In genomic region chr11:115844240-115844639, GRCm38 (mm10) we compare ENCODE assay signal across 15 mouse cellular contexts. TPM values are rescaled to one million over a fixed set of nuclear protein-coding genes. Genes with fewer than 3 reads are reported as not detected.
DNase-seq lines count a peak whose midpoint lies in the region; ATAC-seq lines count a peak whose summit lies in the region.
"Had no signal": no experiment of that assay in that cellular context is flagged by ENCODE, and none has a peak within 500 bp of the region (broad histone marks: within the 10 kb centered on the region; RNA-seq: fewer than 3 reads in every experiment).

No protein-coding gene starts in this region.

- H3K27ac ChIP-seq in liver, embryonic 12.5 days: peak overlapping the region; percentile 36; the same call in 1 of the 2 replicates
- peak overlapping the region; percentile 43 for H3K27ac ChIP-seq in intestine, embryonic 14.5 days (ENCODE audit: low read depth)
- H3K27ac ChIP-seq in kidney, embryonic 15.5 days: peak overlapping the region; percentile 93
- H3K27ac ChIP-seq in stomach, embryonic 14.5 days (ENCODE audit: low read length): peak overlapping the region; percentile 88
- H3K27ac ChIP-seq: embryonic facial prominence, embryonic 12.5 days; forebrain, embryonic 12.5 days; gastrocnemius, adult 2 months; hindbrain, postnatal 0 days; limb, embryonic 13.5 days; neural tube, embryonic 15.5 days had no signal

- no peak overlapping the region for H3K4me2 ChIP-seq in liver, embryonic 12.5 days
- H3K4me2 ChIP-seq in intestine, embryonic 14.5 days (ENCODE audit: low read length): no peak overlapping the region
- peak overlapping the region; percentile 35 for H3K4me2 ChIP-seq in kidney, embryonic 15.5 days
- no peak overlapping the region for H3K4me2 ChIP-seq in stomach, embryonic 14.5 days (replicated peaks; ENCODE audit: low read depth, low read length)
- H3K4me2 ChIP-seq: embryonic facial prominence, embryonic 12.5 days; forebrain, embryonic 12.5 days; limb, embryonic 13.5 days; neural tube, embryonic 15.5 days had no signal

- ATAC-seq in liver, embryonic 12.5 days: no peak
- ATAC-seq in intestine, embryonic 14.5 days (replicated peaks; ENCODE audit: low FRiP score, low TSS enrichment, low read depth): peak; percentile 16; the same call in 1 of the 2 replicates
- ATAC-seq in kidney, embryonic 15.5 days (replicated peaks; ENCODE audit: low FRiP score): peak; percentile 81
- no peak; the same call in none of the 2 replicates for ATAC-seq in stomach, embryonic 14.5 days (ENCODE audit: insufficient number of reproducible peaks, insufficient read depth, low FRiP score, low read depth)
- ATAC-seq: hindbrain, postnatal 0 days had no signal

- H3K4me3 ChIP-seq in liver, embryonic 12.5 days: no peak overlapping the region
- no peak overlapping the region for H3K4me3 ChIP-seq in intestine, embryonic 14.5 days (ENCODE audit: low read depth, low read length)
- H3K4me3 ChIP-seq in kidney, embryonic 15.5 days (replicated peaks): no peak overlapping the region
- H3K4me3 ChIP-seq in stomach, embryonic 14.5 days (ENCODE audit: low read depth, low read length): no peak overlapping the region
- H3K4me3 ChIP-seq: embryonic facial prominence, embryonic 12.5 days; forebrain, embryonic 12.5 days; gastrocnemius, adult 2 months; limb, embryonic 13.5 days; neural tube, embryonic 15.5 days had no signal

- no peak for DNase-seq in liver
- no peak for DNase-seq in intestine, embryonic 14.5 days (ENCODE audit: low spot score)
- no peak for DNase-seq in adrenal gland, postnatal 4 days (ENCODE audit: low spot score in 2 of 2)
- no peak for DNase-seq in right cerebral cortex, postnatal 4 days
- DNase-seq: adrenal gland, adult 2 months; cerebellum, postnatal 14 days; gastrocnemius, adult 2 months had no signal

- H3K9ac ChIP-seq in liver, embryonic 12.5 days: no peak overlapping the region
- H3K9ac ChIP-seq in intestine, embryonic 14.5 days (ENCODE audit: low read length): no peak overlapping the region
- no peak overlapping the region for H3K9ac ChIP-seq in kidney, embryonic 15.5 days
- H3K9ac ChIP-seq in stomach, embryonic 14.5 days (replicated peaks; ENCODE audit: low read depth, low read length): no peak overlapping the region
- H3K9ac ChIP-seq: embryonic facial prominence, embryonic 12.5 days; forebrain, embryonic 12.5 days; limb, embryonic 13.5 days; neural tube, embryonic 15.5 days had no signal

- 62% methylated on average over 8 of the region's 8 CpGs for WGBS in liver, embryonic 12.5 days (ENCODE audit: insufficient replicate concordance)
- 62% methylated on average over 8 of the region's 8 CpGs for WGBS in intestine, embryonic 14.5 days
- 44% methylated on average over 8 of the region's 8 CpGs for WGBS in kidney, embryonic 15.5 days
- WGBS in stomach, embryonic 14.5 days: 62% methylated on average over 8 of the region's 8 CpGs

- H3K4me1 ChIP-seq in liver, embryonic 12.5 days: peaks cover 49% of the 10 kb centered on the region
- peaks cover 33% of the 10 kb centered on the region for H3K4me1 ChIP-seq in intestine, embryonic 14.5 days (replicated peaks; ENCODE audit: control insufficient read depth, insufficient read depth, low read length)
- peaks cover 55% of the 10 kb centered on the region for H3K4me1 ChIP-seq in kidney, embryonic 15.5 days
- H3K4me1 ChIP-seq in stomach, embryonic 14.5 days (ENCODE audit: control insufficient read depth, insufficient read depth, low read length): peaks cover 32% of the 10 kb centered on the region
- H3K4me1 ChIP-seq: neural tube, embryonic 15.5 days had no signal

- peaks cover 55% of the 10 kb centered on the region for H3K36me3 ChIP-seq in liver, embryonic 12.5 days
- H3K36me3 ChIP-seq in intestine, embryonic 14.5 days (ENCODE audit: control insufficient read depth, insufficient read depth, low read length): peaks cover 23% of the 10 kb centered on the region
- peaks cover 44% of the 10 kb centered on the region for H3K36me3 ChIP-seq in kidney, embryonic 15.5 days
- H3K36me3 ChIP-seq in stomach, embryonic 14.5 days (ENCODE audit: control insufficient read depth, insufficient read depth, low read length): peaks cover 7% of the 10 kb centered on the region; the same call in 1 of the 2 replicates
- H3K36me3 ChIP-seq: forebrain, embryonic 12.5 days; neural tube, embryonic 15.5 days had no signal

- no peaks in the 10 kb centered on the region for H3K27me3 ChIP-seq in liver, embryonic 12.5 days (replicated peaks)
- H3K27me3 ChIP-seq in intestine, embryonic 14.5 days (replicated peaks; ENCODE audit: control insufficient read depth, insufficient read depth, low read length): no peaks in the 10 kb centered on the region
- H3K27me3 ChIP-seq in kidney, embryonic 15.5 days: no peaks in the 10 kb centered on the region
- H3K27me3 ChIP-seq in stomach, embryonic 14.5 days (ENCODE audit: control insufficient read depth, insufficient read depth, low read length): no peaks in the 10 kb centered on the region
- H3K27me3 ChIP-seq: embryonic facial prominence, embryonic 12.5 days; forebrain, embryonic 12.5 days; limb, embryonic 13.5 days; neural tube, embryonic 15.5 days had no signal

- peaks cover 7% of the 10 kb centered on the region for H3K9me3 ChIP-seq in liver, embryonic 12.5 days (replicated peaks)
- peaks cover 8% of the 10 kb centered on the region; the same call in 1 of the 2 replicates for H3K9me3 ChIP-seq in intestine, embryonic 14.5 days (ENCODE audit: control insufficient read depth, low read length)
- H3K9me3 ChIP-seq in kidney, embryonic 15.5 days (replicated peaks): 0 out of 2 replicates have a peak, but pooled peaks cover 5% of the 10 kb centered on the region
- no peaks in the 10 kb centered on the region for H3K9me3 ChIP-seq in stomach, embryonic 14.5 days (ENCODE audit: control insufficient read depth, low read depth, low read length)
- H3K9me3 ChIP-seq: embryonic facial prominence, embryonic 12.5 days; neural tube, embryonic 15.5 days had no signal

RNA-seq across cellular contexts. Expression of gene Myo15b, which starts 14.0 kb away (rescaled TPM):
- polyA plus RNA-seq in liver, embryonic 12.5 days (2016; fragmentation: Nextera tagmentation; extraction: Ambion mirVana): 0.38 and 0.83 TPM in 2 replicates
- 32.9 and 44.8 TPM in 2 replicates for polyA plus RNA-seq in intestine, embryonic 14.5 days (2014; fragmentation: Nextera tagmentation; extraction: Ambion mirVana)
- polyA plus RNA-seq in kidney, embryonic 15.5 days (2015; fragmentation: Nextera tagmentation; extraction: Ambion mirVana): 8.0 and 11.1 TPM in 2 replicates
- 3.1 and 5.9 TPM in 2 replicates for polyA plus RNA-seq in stomach, embryonic 14.5 days (2014; fragmentation: Nextera tagmentation; extraction: Ambion mirVana)
- total RNA-seq in adrenal gland, postnatal 4 days (2021): 1 to 10 TPM; 1.1 to 6.8 TPM
- total RNA-seq: gastrocnemius, adult 2 months had no signal

RNA-seq across cellular contexts. Expression of gene Llgl2, which starts 20.4 kb away (rescaled TPM):
- 13.4 and 14.3 TPM in 2 replicates for polyA plus RNA-seq in liver, embryonic 12.5 days (2016; fragmentation: Nextera tagmentation; extraction: Ambion mirVana)
- polyA plus RNA-seq in intestine, embryonic 14.5 days (2014; fragmentation: Nextera tagmentation; extraction: Ambion mirVana): 46.3 and 59.2 TPM in 2 replicates
- polyA plus RNA-seq in kidney, embryonic 15.5 days (2015; fragmentation: Nextera tagmentation; extraction: Ambion mirVana): 39.1 and 41.0 TPM in 2 replicates
- polyA plus RNA-seq in stomach, embryonic 14.5 days (2014; fragmentation: Nextera tagmentation; extraction: Ambion mirVana): 37.6 and 41.1 TPM in 2 replicates
- 10 to 100 TPM; 15.8 to 25.6 TPM for total RNA-seq in adrenal gland, postnatal 4 days (2021)

RNA-seq across cellular contexts. Expression of gene Tsen54, which starts 29.7 kb away (rescaled TPM):
- polyA plus RNA-seq in liver, embryonic 12.5 days (2016; fragmentation: Nextera tagmentation; extraction: Ambion mirVana): 23.5 and 25.6 TPM in 2 replicates
- polyA plus RNA-seq in intestine, embryonic 14.5 days (2014; fragmentation: Nextera tagmentation; extraction: Ambion mirVana): 29.5 and 30.7 TPM in 2 replicates
- polyA plus RNA-seq in kidney, embryonic 15.5 days (2015; fragmentation: Nextera tagmentation; extraction: Ambion mirVana): 37.3 and 39.8 TPM in 2 replicates
- 24.3 and 25.0 TPM in 2 replicates for polyA plus RNA-seq in stomach, embryonic 14.5 days (2014; fragmentation: Nextera tagmentation; extraction: Ambion mirVana)
- 10 to 100 TPM; 25.4 to 26.3 TPM for total RNA-seq in adrenal gland, postnatal 4 days (2021)

RNA-seq across cellular contexts. Expression of gene Caskin2, which starts 30.8 kb away (rescaled TPM):
- polyA plus RNA-seq in liver, embryonic 12.5 days (2016; fragmentation: Nextera tagmentation; extraction: Ambion mirVana): 8.3 and 9.2 TPM in 2 replicates
- polyA plus RNA-seq in intestine, embryonic 14.5 days (2014; fragmentation: Nextera tagmentation; extraction: Ambion mirVana): 14.9 and 15.3 TPM in 2 replicates
- 17.3 and 20.9 TPM in 2 replicates for polyA plus RNA-seq in kidney, embryonic 15.5 days (2015; fragmentation: Nextera tagmentation; extraction: Ambion mirVana)
- polyA plus RNA-seq in stomach, embryonic 14.5 days (2014; fragmentation: Nextera tagmentation; extraction: Ambion mirVana): 14.3 and 15.3 TPM in 2 replicates
- total RNA-seq in adrenal gland, postnatal 4 days (2021): 10 to 100 TPM; 59.9 to 61.1 TPM

RNA-seq across cellular contexts. Expression of gene Smim5, which starts 55.5 kb away (rescaled TPM):
- polyA plus RNA-seq in liver, embryonic 12.5 days (2016; fragmentation: Nextera tagmentation; extraction: Ambion mirVana): 47.5 and 48.9 TPM in 2 replicates
- polyA plus RNA-seq in intestine, embryonic 14.5 days (2014; fragmentation: Nextera tagmentation; extraction: Ambion mirVana): 1.1 and 2.5 TPM in 2 replicates
- 3.9 and 4.1 TPM in 2 replicates for polyA plus RNA-seq in kidney, embryonic 15.5 days (2015; fragmentation: Nextera tagmentation; extraction: Ambion mirVana)
- polyA plus RNA-seq in stomach, embryonic 14.5 days (2014; fragmentation: Nextera tagmentation; extraction: Ambion mirVana): 2.1 TPM in 2 replicates
- total RNA-seq in adrenal gland, postnatal 4 days (2021): 1 to 10 TPM; 2.1 to 2.3 TPM

Comparison
In these comparisons a context has a peak if more than half of its experiments do, and no peak if none do; other contexts are left out.
1. ATAC-seq: peak in intestine, embryonic 14.5 days (single experiment) and kidney, embryonic 15.5 days (single experiment); none in liver, embryonic 12.5 days (single experiment) and stomach, embryonic 14.5 days (single experiment).
2. H3K27ac ChIP-seq: peak in every context shown above with its lines; median percentile 93 in kidney, embryonic 15.5 days; 88 in stomach, embryonic 14.5 days; 43 in intestine, embryonic 14.5 days; 36 in liver, embryonic 12.5 days.